Mouse (Mus musculus) lung, adult 2 months (tissue): ENCODE measurements around the gene Ankrd12.

Experiments used
- CTCF ChIP-seq: fragments of 200-500 bp; IDR thresholded peaks from 2 replicates; pipeline ENCODE4 v1.5.1; 2011; ENCODE audit warnings: mild to moderate bottlenecking, low read length, control low read depth; ENCODE audit not compliant: insufficient read depth
- POLR2A ChIP-seq: fragments of 200-500 bp; IDR thresholded peaks from 2 replicates; pipeline ENCODE4 v1.6.1; 2011; ENCODE audit warnings: low read depth, mild to moderate bottlenecking, control low read depth, low read length, borderline replicate concordance; ENCODE audit errors: extremely low read depth

- TF ChIP-seq CTCF = no peak
- TF ChIP-seq POLR2A = no peak
These were observed 555 bp upstream of the Ankrd12 start for GRCm38 (mm10) chr17:66077437-66077850.
